Mouse (Mus musculus): ENCODE results near the gene Dlk1. TPM values are rescaled to one million over a fixed set of nuclear protein-coding genes. Genes with fewer than 3 reads are reported as not detected.

The Dlk1 gene
- total RNA-seq (2021), result 10 to 100 TPM; 66.1 to 72.8 TPM

GRCm38 (mm10) chr12:109452592-109452991 is at the start of gene Dlk1:
Gene Dlk1, plus strand, starts transcription at chr12:109452823.
- no peak for DNase-seq

- no peak for DNase-seq
Observed at GRCm38 (mm10) chr12:109402943-109403342, 49.7 kb upstream of the Dlk1 start.

- DNase-seq, result no peak
Observed at GRCm38 (mm10) chr12:109403752-109404151, 48.9 kb upstream of the Dlk1 start.

GRCm38 (mm10) chr12:109406018-109406417 is 46.6 kb upstream of the Dlk1 start:
- no peak for DNase-seq

- no peak for DNase-seq
Observed at GRCm38 (mm10) chr12:109410723-109411122, 41.9 kb upstream of the Dlk1 start.

- DNase-seq, result no peak
Observed at GRCm38 (mm10) chr12:109411172-109412070, 41.2 kb upstream of the Dlk1 start.

- DNase-seq, result no peak
Observed at GRCm38 (mm10) chr12:109412071-109412440, 40.6 kb upstream of the Dlk1 start.

- DNase-seq, result no peak
Observed at GRCm38 (mm10) chr12:109412675-109413074, 39.9 kb upstream of the Dlk1 start.

- DNase-seq, result no peak
Observed at GRCm38 (mm10) chr12:109413321-109413720, 39.3 kb upstream of the Dlk1 start.

GRCm38 (mm10) chr12:109416681-109417080 is 35.9 kb upstream of the Dlk1 start:
- DNase-seq, result no peak

- DNase-seq, result no peak
Observed at GRCm38 (mm10) chr12:109417476-109418201, 35.0 kb upstream of the Dlk1 start.

GRCm38 (mm10) chr12:109420006-109420405 is 32.6 kb upstream of the Dlk1 start:
- no peak for DNase-seq

- DNase-seq, result no peak
Observed at GRCm38 (mm10) chr12:109423163-109423562, 29.5 kb upstream of the Dlk1 start.

- DNase-seq, result no peak
Observed at GRCm38 (mm10) chr12:109423716-109424429, 28.8 kb upstream of the Dlk1 start.

- DNase-seq, result no peak
Observed at GRCm38 (mm10) chr12:109424753-109425332, 27.8 kb upstream of the Dlk1 start.

GRCm38 (mm10) chr12:109425982-109426381 is 26.6 kb upstream of the Dlk1 start:
- no peak for DNase-seq

- DNase-seq, result no peak
Observed at GRCm38 (mm10) chr12:109432475-109433130, 20.0 kb upstream of the Dlk1 start.

GRCm38 (mm10) chr12:109436367-109436807 is 16.2 kb upstream of the Dlk1 start:
- DNase-seq, result peak; percentile 72

- DNase-seq, result peak; percentile 22
Observed at GRCm38 (mm10) chr12:109436852-109437251, 15.8 kb upstream of the Dlk1 start.

GRCm38 (mm10) chr12:109437559-109438350 is 14.9 kb upstream of the Dlk1 start:
- peak; percentile 90 for DNase-seq

GRCm38 (mm10) chr12:109438383-109438782 is 14.2 kb upstream of the Dlk1 start:
- no peak for DNase-seq
